Mouse (Mus musculus): ENCODE measurements around the gene Tdrkh.
A peak's percentile ranks its signal among the peaks of the same experiment; 100 is the strongest.

The Tdrkh gene

GRCm38 (mm10) chr3:94473567-94474232 lies 60.6 kb downstream of the Tdrkh start:
- Histone ChIP-seq H3K27me3 (ENCODE audit: insufficient read depth, low read length) (peaks cover 21% of the 10 kb centered on the region), H3K9me3 (ENCODE audit: low read length) (no peaks in the 10 kb centered on the region), H3K4me1 (replicated peaks; ENCODE audit: low read depth, low read length) (peaks cover 32% of the 10 kb centered on the region), H3K4me3 (replicated peaks; ENCODE audit: low read length) (no peak overlapping the region), H3K36me3 (ENCODE audit: insufficient read depth, low read length) (no peaks in the 10 kb centered on the region)
- no peak for TF ChIP-seq POU5F1 (IDR thresholded peaks at IDR 0.05; ENCODE audit: borderline replicate concordance, low read length)
- no peak for TF ChIP-seq NANOG (IDR thresholded peaks at IDR 0.05; ENCODE audit: borderline replicate concordance, low read length)
- TF ChIP-seq CTCF (conservative IDR thresholded peaks at IDR 0.05; ENCODE audit: low read length): no peak

GRCm38 (mm10) chr3:94476301-94477035 lies 63.4 kb downstream of the Tdrkh start:
- no peak overlapping the region for H3K4me3 ChIP-seq (replicated peaks; ENCODE audit: low read length)
- TF ChIP-seq CTCF (conservative IDR thresholded peaks at IDR 0.05; ENCODE audit: low read length): no peak
- no peak for TF ChIP-seq NANOG (IDR thresholded peaks at IDR 0.05; ENCODE audit: borderline replicate concordance, low read length)
- peaks cover 44% of the 10 kb centered on the region for H3K4me1 ChIP-seq (replicated peaks; ENCODE audit: low read depth, low read length)
- peaks cover 47% of the 10 kb centered on the region for H3K27me3 ChIP-seq (ENCODE audit: insufficient read depth, low read length)
- no peaks in the 10 kb centered on the region for H3K9me3 ChIP-seq (ENCODE audit: low read length)
- no peaks in the 10 kb centered on the region for H3K36me3 ChIP-seq (ENCODE audit: insufficient read depth, low read length)

DNA sequence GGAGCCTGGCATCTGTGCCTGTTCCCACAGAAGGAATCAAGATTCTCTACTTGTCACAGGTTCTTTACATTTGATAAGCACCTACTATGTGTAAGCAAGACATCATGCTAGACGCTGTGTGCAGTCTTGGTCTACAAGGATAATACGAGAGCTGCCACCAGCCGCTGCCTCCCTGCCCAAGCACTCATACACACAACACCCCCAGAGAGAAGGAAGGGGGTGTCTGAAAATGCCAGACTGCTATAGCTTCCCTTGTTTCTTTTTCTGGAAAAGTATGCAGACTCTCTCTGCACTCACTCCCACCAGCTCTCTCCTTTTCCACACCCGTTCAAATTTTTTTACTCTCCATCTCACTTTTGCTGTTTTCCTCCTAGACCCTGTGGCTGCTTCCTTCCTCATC lies 64.4 kb downstream of the Tdrkh start:
- Histone ChIP-seq H3K27me3 (ENCODE audit: insufficient read depth, low read length) (peaks cover 51% of the 10 kb centered on the region), H3K4me3 (replicated peaks; ENCODE audit: low read length) (no peak overlapping the region), H3K4me1 (replicated peaks; ENCODE audit: low read depth, low read length) (peaks cover 40% of the 10 kb centered on the region), H3K36me3 (ENCODE audit: insufficient read depth, low read length) (no peaks in the 10 kb centered on the region), H3K9me3 (ENCODE audit: low read length) (no peaks in the 10 kb centered on the region)
- TF ChIP-seq CTCF (conservative IDR thresholded peaks at IDR 0.05; ENCODE audit: low read length) (no peak), NANOG (IDR thresholded peaks at IDR 0.05; ENCODE audit: borderline replicate concordance, low read length) (no peak), POU5F1 (IDR thresholded peaks at IDR 0.05; ENCODE audit: borderline replicate concordance, low read length) (no peak)

GRCm38 (mm10) chr3:94477981-94478422 lies 64.9 kb downstream of the Tdrkh start, which contains the start of gene Celf3:
Gene Celf3 (plus strand): TSS chr3:94478295.
- peaks cover 50% of the 10 kb centered on the region for H3K27me3 ChIP-seq (ENCODE audit: insufficient read depth, low read length)
- H3K4me3 ChIP-seq (replicated peaks; ENCODE audit: low read length): no peak within 1 kb of the TSS
- TF ChIP-seq POU5F1 (IDR thresholded peaks at IDR 0.05; ENCODE audit: borderline replicate concordance, low read length) (no peak), CTCF (conservative IDR thresholded peaks at IDR 0.05; ENCODE audit: low read length) (no peak), NANOG (IDR thresholded peaks at IDR 0.05; ENCODE audit: borderline replicate concordance, low read length) (no peak)
- no peaks in the 10 kb centered on the region for H3K9me3 ChIP-seq (ENCODE audit: low read length)
- peaks cover 38% of the 10 kb centered on the region for H3K4me1 ChIP-seq (replicated peaks; ENCODE audit: low read depth, low read length)
- H3K36me3 ChIP-seq (ENCODE audit: insufficient read depth, low read length): no peaks in the 10 kb centered on the region

- H3K4me1 ChIP-seq (replicated peaks; ENCODE audit: low read depth, low read length): peaks cover 40% of the 10 kb centered on the region
- TF ChIP-seq CTCF (conservative IDR thresholded peaks at IDR 0.05; ENCODE audit: low read length): no peak
- no peaks in the 10 kb centered on the region for H3K36me3 ChIP-seq (ENCODE audit: insufficient read depth, low read length)
- H3K4me3 ChIP-seq (replicated peaks; ENCODE audit: low read length): no peak overlapping the region
- peaks cover 50% of the 10 kb centered on the region for H3K27me3 ChIP-seq (ENCODE audit: insufficient read depth, low read length)
- H3K9me3 ChIP-seq (ENCODE audit: low read length): no peaks in the 10 kb centered on the region
Measured at GRCm38 (mm10) chr3:94478591-94479169, 65.6 kb downstream of the Tdrkh start.

DNA sequence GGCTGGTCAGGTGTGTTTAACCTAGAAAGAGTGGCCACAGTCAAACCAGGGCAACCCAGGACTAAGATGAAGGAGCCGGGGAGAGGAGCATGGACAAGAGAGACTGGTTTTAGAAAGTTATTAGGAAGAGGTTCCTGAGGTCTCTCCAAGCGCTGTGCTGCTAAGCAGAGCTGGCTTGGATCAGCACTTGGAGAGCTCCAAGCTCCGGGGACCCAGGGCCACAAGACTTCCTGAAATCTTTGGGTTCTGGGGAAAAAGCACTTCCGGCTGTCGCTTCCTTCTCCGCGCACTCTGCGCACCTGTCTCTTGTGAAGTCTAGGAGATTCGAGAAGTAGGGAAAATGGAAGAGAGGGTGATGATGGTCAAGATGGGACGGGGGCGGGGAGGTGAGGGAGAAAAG lies 66.5 kb downstream of the Tdrkh start:
- Histone ChIP-seq H3K4me1 (replicated peaks; ENCODE audit: low read depth, low read length) (peaks cover 45% of the 10 kb centered on the region), H3K27me3 (ENCODE audit: insufficient read depth, low read length) (peaks cover 46% of the 10 kb centered on the region), H3K36me3 (ENCODE audit: insufficient read depth, low read length) (no peaks in the 10 kb centered on the region), H3K4me3 (replicated peaks; ENCODE audit: low read length) (peak overlapping the region; percentile 65), H3K9me3 (ENCODE audit: low read length) (no peaks in the 10 kb centered on the region)
- TF ChIP-seq POU5F1 (IDR thresholded peaks at IDR 0.05; ENCODE audit: borderline replicate concordance, low read length) (no peak), CTCF (conservative IDR thresholded peaks at IDR 0.05; ENCODE audit: low read length) (no peak), NANOG (IDR thresholded peaks at IDR 0.05; ENCODE audit: borderline replicate concordance, low read length) (no peak)

DNA sequence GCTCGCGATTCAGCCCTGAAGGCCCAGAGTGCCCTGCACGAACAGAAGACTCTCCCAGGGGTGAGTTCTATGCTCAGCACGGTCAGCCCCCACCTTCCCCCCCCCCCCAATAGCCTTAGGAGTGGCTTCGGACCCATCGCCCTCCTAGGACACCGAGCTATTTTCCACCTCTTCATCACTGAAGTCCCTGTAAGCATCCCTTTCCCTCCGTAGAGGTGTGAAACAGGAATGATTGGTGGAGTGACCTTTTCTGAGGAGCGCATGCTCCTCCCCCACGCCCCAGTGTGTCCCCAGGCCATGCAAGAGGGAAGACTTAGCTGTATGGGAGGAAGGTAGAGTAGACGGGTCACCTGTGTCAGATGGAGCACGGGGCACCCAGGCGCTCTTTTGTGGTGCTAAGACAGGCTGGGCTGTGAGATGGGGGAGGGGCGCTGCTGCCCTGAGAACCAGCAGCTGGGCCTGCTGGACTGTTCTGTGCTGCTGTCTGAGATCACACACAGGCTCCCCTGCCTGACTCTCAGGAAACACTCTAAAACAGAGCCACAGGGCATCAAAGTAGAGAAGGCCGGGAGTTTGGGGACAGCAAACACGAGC lies 67.3 kb downstream of the Tdrkh start, which contains the start of gene Riiad1:
Gene Riiad1 (minus strand): TSS at position 51 of the 594 bp plus-strand sequence.
- H3K4me1 ChIP-seq (replicated peaks; ENCODE audit: low read depth, low read length): peaks cover 52% of the 10 kb centered on the region
- peak within 1 kb of the TSS; percentile 65 for H3K4me3 ChIP-seq (replicated peaks; ENCODE audit: low read length)
- TF ChIP-seq CTCF (conservative IDR thresholded peaks at IDR 0.05; ENCODE audit: low read length) (no peak), NANOG (IDR thresholded peaks at IDR 0.05; ENCODE audit: borderline replicate concordance, low read length) (no peak), POU5F1 (IDR thresholded peaks at IDR 0.05; ENCODE audit: borderline replicate concordance, low read length) (no peak)
- no peaks in the 10 kb centered on the region for H3K36me3 ChIP-seq (ENCODE audit: insufficient read depth, low read length)
- peaks cover 45% of the 10 kb centered on the region for H3K27me3 ChIP-seq (ENCODE audit: insufficient read depth, low read length)
- H3K9me3 ChIP-seq (ENCODE audit: low read length): no peaks in the 10 kb centered on the region

GRCm38 (mm10) chr3:94481429-94481828 lies 68.4 kb downstream of the Tdrkh start:
- Histone ChIP-seq H3K27me3 (ENCODE audit: insufficient read depth, low read length) (peaks cover 39% of the 10 kb centered on the region), H3K36me3 (ENCODE audit: insufficient read depth, low read length) (no peaks in the 10 kb centered on the region), H3K9me3 (ENCODE audit: low read length) (no peaks in the 10 kb centered on the region), H3K4me1 (replicated peaks; ENCODE audit: low read depth, low read length) (peaks cover 58% of the 10 kb centered on the region), H3K4me3 (replicated peaks; ENCODE audit: low read length) (no peak overlapping the region)
- no peak for TF ChIP-seq NANOG (IDR thresholded peaks at IDR 0.05; ENCODE audit: borderline replicate concordance, low read length)
- TF ChIP-seq POU5F1 (IDR thresholded peaks at IDR 0.05; ENCODE audit: borderline replicate concordance, low read length): no peak
- no peak for TF ChIP-seq CTCF (conservative IDR thresholded peaks at IDR 0.05; ENCODE audit: low read length)
